Mouse (Mus musculus): ENCODE results near the gene Cnot2. TPM values are rescaled to one million over a fixed set of nuclear protein-coding genes. Genes with fewer than 3 reads are reported as not detected.

Gene Cnot2
- total and polyA plus RNA-seq, 2 experiments from 2014 or later: 61.9 to 70.3 TPM

DNA sequence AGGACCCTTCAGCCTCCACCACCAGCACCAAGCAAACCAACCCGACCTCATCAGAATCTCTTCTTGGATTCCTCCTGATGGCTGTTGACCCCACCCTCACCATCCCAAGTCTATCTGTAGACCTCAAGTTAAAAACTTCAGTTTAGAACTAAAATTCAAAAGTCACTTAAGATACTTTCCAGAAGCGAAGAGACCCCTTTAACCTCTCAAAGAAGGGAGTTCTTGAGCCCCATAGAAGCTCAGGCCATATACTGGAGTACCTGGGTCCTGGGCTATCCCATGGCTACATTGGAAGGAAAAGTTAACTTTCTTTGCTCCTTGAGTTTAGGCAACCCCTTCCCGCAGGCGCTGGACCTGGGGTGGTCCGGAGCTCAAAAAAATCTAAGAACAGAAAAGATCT is 108.7 kb downstream of the Cnot2 start:
- H3K27me3 ChIP-seq (ENCODE audit: insufficient read depth, low read length): no peaks in the 10 kb centered on the region
- peak overlapping the region; percentile 84; the same call in 1 of the 2 replicates for H3K9ac ChIP-seq (replicated peaks; ENCODE audit: low read length)
- WGBS: 8% methylated on average over 5 of the region's 5 CpGs
- ATAC-seq: no peak
- DNase-seq (ENCODE audit: low spot score): no peak
- TF ChIP-seq CTCF (IDR thresholded peaks at IDR 0.05; ENCODE audit: low read depth): no peak
- 0 out of 2 replicates have a peak overlapping the region, but pooled peaks have one; percentile 89 for H3K27ac ChIP-seq
- no peaks in the 10 kb centered on the region for H3K9me3 ChIP-seq (ENCODE audit: low read length)
- H3K4me2 ChIP-seq (ENCODE audit: low read depth, low read length): peak overlapping the region; percentile 93
- H3K4me3 ChIP-seq (ENCODE audit: low read length): peak overlapping the region; percentile 80
- H3K36me3 ChIP-seq (ENCODE audit: insufficient read depth, low read length): no peaks in the 10 kb centered on the region
- peaks cover 13% of the 10 kb centered on the region for H3K4me1 ChIP-seq (ENCODE audit: insufficient read depth, low read length)

DNA sequence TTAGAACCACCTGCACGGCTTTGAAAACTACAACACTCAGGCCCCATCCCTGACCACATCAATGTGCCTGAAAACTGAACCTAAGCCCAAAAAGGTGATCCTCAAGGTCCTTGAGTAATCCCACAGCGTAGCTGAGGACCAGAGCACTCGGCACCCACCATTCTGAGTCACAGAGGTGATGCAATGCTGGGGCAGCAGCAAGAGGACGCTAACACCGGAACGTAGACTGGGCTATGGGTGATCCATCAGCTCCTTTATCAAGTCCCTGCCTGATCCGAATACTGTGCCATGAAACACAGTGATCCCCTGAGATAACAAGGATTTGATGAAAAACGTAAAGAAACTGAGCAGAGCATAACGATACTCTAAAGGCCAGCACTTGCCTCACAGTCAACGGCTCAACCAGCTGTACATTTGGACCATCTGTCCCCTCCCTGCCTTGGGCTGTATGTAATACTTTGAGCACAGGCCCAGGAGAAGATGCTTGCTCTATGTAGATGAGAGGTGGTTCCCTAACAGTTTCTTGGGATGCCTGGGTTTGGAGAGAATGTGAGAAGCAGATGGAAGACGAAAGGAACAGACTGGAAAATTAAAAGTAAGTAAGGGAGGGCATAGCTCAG is 110.9 kb downstream of the Cnot2 start:
- Histone ChIP-seq H3K9ac (replicated peaks; ENCODE audit: low read length) (no peak overlapping the region), H3K4me2 (ENCODE audit: low read depth, low read length) (peak overlapping the region; percentile 33), H3K27ac (no peak overlapping the region), H3K9me3 (ENCODE audit: low read length) (no peaks in the 10 kb centered on the region), H3K4me3 (ENCODE audit: low read length) (no peak overlapping the region), H3K27me3 (ENCODE audit: insufficient read depth, low read length) (no peaks in the 10 kb centered on the region), H3K4me1 (ENCODE audit: insufficient read depth, low read length) (peaks cover 7% of the 10 kb centered on the region), H3K36me3 (ENCODE audit: insufficient read depth, low read length) (no peaks in the 10 kb centered on the region)
- 66% methylated on average over 11 of the region's 11 CpGs for WGBS
- no peak for DNase-seq (ENCODE audit: low spot score)
- TF ChIP-seq CTCF (IDR thresholded peaks at IDR 0.05; ENCODE audit: low read depth): no peak
- no peak for ATAC-seq

DNA sequence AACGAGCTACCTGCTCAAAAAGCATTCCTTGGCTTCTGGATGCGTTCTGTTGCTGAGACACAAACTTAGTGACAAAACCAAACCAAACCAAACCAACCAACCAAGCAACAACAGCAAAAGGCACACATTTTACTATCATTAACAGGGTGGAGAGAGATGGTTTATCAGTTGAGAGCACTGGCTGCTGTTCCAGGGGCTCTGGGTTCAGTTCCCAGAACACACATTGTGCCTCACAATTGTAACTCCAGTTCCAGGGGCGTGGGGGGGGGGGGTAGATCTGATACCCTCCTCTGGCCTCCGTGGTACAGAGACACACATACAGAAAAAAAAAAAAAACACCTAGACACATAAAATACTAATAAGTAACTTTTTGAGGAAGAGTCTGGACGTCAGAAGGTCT is 113.2 kb downstream of the Cnot2 start:
- Histone ChIP-seq H3K4me1 (ENCODE audit: insufficient read depth, low read length) (no peaks in the 10 kb centered on the region), H3K36me3 (ENCODE audit: insufficient read depth, low read length) (no peaks in the 10 kb centered on the region), H3K4me3 (ENCODE audit: low read length) (no peak overlapping the region), H3K27me3 (ENCODE audit: insufficient read depth, low read length) (no peaks in the 10 kb centered on the region), H3K27ac (no peak overlapping the region), H3K4me2 (ENCODE audit: low read depth, low read length) (no peak overlapping the region), H3K9ac (replicated peaks; ENCODE audit: low read length) (no peak overlapping the region), H3K9me3 (ENCODE audit: low read length) (0 out of 2 replicates have a peak, but pooled peaks cover 4% of the 10 kb centered on the region)
- ATAC-seq (no peak), DNase-seq (ENCODE audit: low spot score) (no peak)
- TF ChIP-seq CTCF (IDR thresholded peaks at IDR 0.05; ENCODE audit: low read depth): no peak
- 89% methylated on average over 5 of the region's 5 CpGs for WGBS

DNA sequence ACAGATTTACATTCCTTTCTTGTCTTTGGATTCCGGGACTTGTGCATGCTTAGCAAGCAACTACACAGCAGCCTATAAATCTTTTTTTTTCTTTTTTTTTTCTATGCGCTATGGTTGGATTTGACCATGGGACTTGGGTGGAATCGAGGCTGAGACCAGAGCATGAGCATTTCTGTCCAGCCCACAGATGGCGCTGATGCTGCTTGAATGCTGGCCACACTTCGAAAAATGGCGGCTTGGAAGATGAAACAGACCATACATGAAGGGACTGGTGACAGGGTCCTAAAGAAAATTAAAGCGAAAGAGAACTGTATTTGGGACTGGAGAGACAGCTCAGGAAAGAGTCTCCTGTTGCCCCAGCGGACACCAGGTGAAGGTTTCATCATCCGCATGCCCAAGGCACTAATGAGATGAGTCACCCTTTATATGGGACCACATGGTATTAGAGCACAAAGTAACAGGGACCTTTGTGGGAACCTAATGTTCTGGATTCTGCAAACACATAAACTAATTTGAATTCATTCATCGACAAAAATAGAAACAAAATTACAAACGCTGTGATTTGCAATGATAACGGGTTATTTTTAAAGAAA is 117.5 kb downstream of the Cnot2 start:
- H3K36me3 ChIP-seq (ENCODE audit: insufficient read depth, low read length): no peaks in the 10 kb centered on the region
- no peak overlapping the region for H3K27ac ChIP-seq
- ATAC-seq (no peak), DNase-seq (ENCODE audit: low spot score) (no peak)
- no peaks in the 10 kb centered on the region for H3K4me1 ChIP-seq (ENCODE audit: insufficient read depth, low read length)
- H3K4me2 ChIP-seq (ENCODE audit: low read depth, low read length): no peak overlapping the region
- TF ChIP-seq CTCF (IDR thresholded peaks at IDR 0.05; ENCODE audit: low read depth): no peak
- 0 out of 2 replicates have a peak, but pooled peaks cover 4% of the 10 kb centered on the region for H3K9me3 ChIP-seq (ENCODE audit: low read length)
- H3K9ac ChIP-seq (replicated peaks; ENCODE audit: low read length): no peak overlapping the region
- 92% methylated on average over 12 of the region's 12 CpGs for WGBS
- H3K27me3 ChIP-seq (ENCODE audit: insufficient read depth, low read length): no peaks in the 10 kb centered on the region
- no peak overlapping the region for H3K4me3 ChIP-seq (ENCODE audit: low read length)

DNA sequence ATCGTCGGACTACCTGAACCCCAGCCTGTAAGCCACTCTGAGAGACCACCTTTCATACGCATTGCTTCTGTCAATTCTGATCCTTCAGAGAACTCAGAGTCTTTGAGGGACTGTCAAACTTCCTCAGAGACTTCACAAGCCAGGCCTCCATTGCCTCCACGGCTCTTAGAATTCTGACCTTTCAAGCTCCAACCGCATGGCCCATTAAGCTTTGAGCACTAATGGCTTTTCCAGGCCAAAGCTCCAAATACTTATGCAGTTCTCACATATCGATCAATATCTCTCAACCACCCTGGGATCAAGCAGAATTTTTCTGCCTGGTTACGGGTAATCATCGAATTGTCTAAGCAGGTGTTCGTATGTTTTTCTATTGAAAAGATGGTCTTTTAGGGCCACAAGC is 119.9 kb downstream of the Cnot2 start:
- no peak overlapping the region for H3K4me3 ChIP-seq (ENCODE audit: low read length)
- 86% methylated on average over 9 of the region's 9 CpGs for WGBS
- H3K9me3 ChIP-seq (ENCODE audit: low read length): 0 out of 2 replicates have a peak, but pooled peaks cover 4% of the 10 kb centered on the region
- ATAC-seq (no peak), DNase-seq (ENCODE audit: low spot score) (no peak)
- no peaks in the 10 kb centered on the region for H3K4me1 ChIP-seq (ENCODE audit: insufficient read depth, low read length)
- H3K36me3 ChIP-seq (ENCODE audit: insufficient read depth, low read length): no peaks in the 10 kb centered on the region
- H3K4me2 ChIP-seq (ENCODE audit: low read depth, low read length): no peak overlapping the region
- TF ChIP-seq CTCF (IDR thresholded peaks at IDR 0.05; ENCODE audit: low read depth): no peak
- no peaks in the 10 kb centered on the region for H3K27me3 ChIP-seq (ENCODE audit: insufficient read depth, low read length)
- H3K27ac ChIP-seq: no peak overlapping the region
- H3K9ac ChIP-seq (replicated peaks; ENCODE audit: low read length): no peak overlapping the region

DNA sequence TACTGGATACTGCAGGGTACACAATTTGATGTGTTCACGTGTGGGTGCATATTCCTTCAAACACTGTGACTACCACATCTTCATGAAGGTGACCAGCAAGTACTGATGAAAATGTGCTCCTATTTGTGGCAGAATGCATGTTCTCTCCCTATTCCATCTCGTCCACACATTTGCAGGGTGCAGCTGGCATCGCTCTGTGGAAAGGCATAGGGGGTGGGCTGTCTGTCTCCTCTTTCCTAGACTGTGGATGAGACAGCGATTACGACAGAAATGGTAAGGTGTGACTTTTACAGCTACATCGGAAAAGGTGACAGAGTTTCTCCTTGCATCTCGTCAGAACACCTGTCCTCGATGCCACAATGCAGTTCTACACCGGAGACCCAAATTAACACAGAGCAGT is 122.5 kb downstream of the Cnot2 start:
- WGBS: 95% methylated on average over 9 of the region's 9 CpGs
- no peaks in the 10 kb centered on the region for H3K4me1 ChIP-seq (ENCODE audit: insufficient read depth, low read length)
- no peak for DNase-seq (ENCODE audit: low spot score)
- 0 out of 2 replicates have a peak, but pooled peaks cover under 1% of the 10 kb centered on the region for H3K9me3 ChIP-seq (ENCODE audit: low read length)
- no peak overlapping the region for H3K4me3 ChIP-seq (ENCODE audit: low read length)
- ATAC-seq: no peak
- H3K4me2 ChIP-seq (ENCODE audit: low read depth, low read length): no peak overlapping the region
- no peak overlapping the region for H3K9ac ChIP-seq (replicated peaks; ENCODE audit: low read length)
- H3K27me3 ChIP-seq (ENCODE audit: insufficient read depth, low read length): no peaks in the 10 kb centered on the region
- H3K27ac ChIP-seq: no peak overlapping the region
- no peaks in the 10 kb centered on the region for H3K36me3 ChIP-seq (ENCODE audit: insufficient read depth, low read length)
- TF ChIP-seq CTCF (IDR thresholded peaks at IDR 0.05; ENCODE audit: low read depth): no peak

DNA sequence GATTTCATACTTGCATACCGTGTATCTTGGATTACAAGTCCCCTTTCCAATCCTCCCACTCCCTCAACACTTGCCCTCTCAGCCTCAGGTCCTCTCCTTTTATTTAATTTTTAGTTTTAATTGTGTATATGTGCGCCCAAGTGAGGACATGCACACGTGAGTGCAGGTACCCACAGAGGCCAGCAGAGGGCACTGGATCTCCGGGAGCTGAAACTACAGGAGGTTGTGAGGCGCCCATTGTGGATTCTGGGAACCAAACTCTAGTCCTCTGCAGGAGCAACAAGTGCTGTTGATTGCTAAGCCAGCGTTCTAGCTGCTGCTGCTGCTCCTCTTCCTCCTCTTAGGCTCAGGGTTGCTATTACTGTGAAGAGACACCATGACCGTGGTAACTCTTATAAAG is 128.5 kb downstream of the Cnot2 start:
- Histone ChIP-seq H3K4me1 (ENCODE audit: insufficient read depth, low read length) (no peaks in the 10 kb centered on the region), H3K9me3 (ENCODE audit: low read length) (no peaks in the 10 kb centered on the region), H3K36me3 (ENCODE audit: insufficient read depth, low read length) (no peaks in the 10 kb centered on the region), H3K27ac (no peak overlapping the region), H3K4me3 (ENCODE audit: low read length) (no peak overlapping the region), H3K4me2 (ENCODE audit: low read depth, low read length) (no peak overlapping the region), H3K9ac (replicated peaks; ENCODE audit: low read length) (no peak overlapping the region), H3K27me3 (ENCODE audit: insufficient read depth, low read length) (no peaks in the 10 kb centered on the region)
- DNase-seq (ENCODE audit: low spot score): no peak
- WGBS: 94% methylated on average over 7 of the region's 7 CpGs
- 0 out of 2 replicates have a peak, but pooled peaks have one; percentile 15 for TF ChIP-seq CTCF (IDR thresholded peaks at IDR 0.05; ENCODE audit: low read depth)
- no peak for ATAC-seq
